Mouse (Mus musculus) bone marrow, adult 2 months (tissue): ENCODE results near the gene Endod1.

ENCODE experiments used
- CTCF ChIP-seq: fragments of 200-500 bp; IDR thresholded peaks from 2 replicates; pipeline ENCODE4 v1.5.1; 2011; ENCODE audit warnings: low read length, control low read depth; ENCODE audit not compliant: control insufficient read depth, insufficient read depth
- POLR2A ChIP-seq: fragments of 200-500 bp; IDR thresholded peaks from 2 replicates; pipeline ENCODE4 v1.6.1; 2011; ENCODE audit warnings: low read depth, mild to moderate bottlenecking, control low read depth, low read length, borderline replicate concordance; ENCODE audit not compliant: control insufficient read depth

GRCm38 (mm10) chr9:14338701-14339100, 42.6 kb downstream of the Endod1 start:
- no peak for TF ChIP-seq CTCF
- no peak for TF ChIP-seq POLR2A
